Mouse (Mus musculus): ENCODE data around the gene Rpl10a.

The Rpl10a gene

GRCm38 (mm10) chr17:28328366-28328928, at the start of gene Rpl10a:
TSS of gene Rpl10a (plus strand) at chr17:28328471.
- peak; percentile 98 for DNase-seq

GRCm38 (mm10) chr17:28279236-28279635, 49.0 kb upstream of the Rpl10a start:
- DNase-seq: no peak

GRCm38 (mm10) chr17:28279780-28280422, 48.4 kb upstream of the Rpl10a start:
- DNase-seq: no peak

- DNase-seq: no peak
Measured at GRCm38 (mm10) chr17:28280423-28280800, 47.9 kb upstream of the Rpl10a start.

DNA sequence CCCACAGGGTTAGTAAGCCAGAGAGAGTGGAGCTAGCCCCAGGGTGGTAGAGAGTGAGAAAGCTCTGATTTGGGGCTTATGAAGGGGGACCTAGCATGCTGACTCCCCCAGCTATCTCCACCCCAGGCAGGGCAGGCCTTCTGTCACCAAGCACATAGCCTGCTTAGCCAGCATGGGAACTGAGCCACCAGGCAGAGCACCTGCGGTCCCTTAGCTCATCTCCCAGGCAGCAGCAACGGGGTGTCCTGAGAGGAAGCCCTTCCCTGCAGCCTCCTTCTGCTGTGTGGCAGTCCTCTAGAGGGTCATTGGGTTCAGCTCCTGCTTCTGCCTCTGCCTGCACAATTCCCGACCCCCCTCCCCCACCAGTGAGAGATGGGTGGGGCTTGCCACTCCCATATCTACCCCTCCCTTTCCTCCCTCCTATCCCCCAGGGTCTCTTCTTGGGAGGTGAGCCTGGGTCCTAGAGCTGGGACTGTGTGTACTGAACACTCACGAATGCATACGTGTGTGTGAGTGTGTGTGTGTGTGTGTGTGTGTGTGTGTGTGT, 47.4 kb upstream of the Rpl10a start:
- no peak for DNase-seq

GRCm38 (mm10) chr17:28281866-28282441, 46.3 kb upstream of the Rpl10a start:
- no peak for DNase-seq

DNA sequence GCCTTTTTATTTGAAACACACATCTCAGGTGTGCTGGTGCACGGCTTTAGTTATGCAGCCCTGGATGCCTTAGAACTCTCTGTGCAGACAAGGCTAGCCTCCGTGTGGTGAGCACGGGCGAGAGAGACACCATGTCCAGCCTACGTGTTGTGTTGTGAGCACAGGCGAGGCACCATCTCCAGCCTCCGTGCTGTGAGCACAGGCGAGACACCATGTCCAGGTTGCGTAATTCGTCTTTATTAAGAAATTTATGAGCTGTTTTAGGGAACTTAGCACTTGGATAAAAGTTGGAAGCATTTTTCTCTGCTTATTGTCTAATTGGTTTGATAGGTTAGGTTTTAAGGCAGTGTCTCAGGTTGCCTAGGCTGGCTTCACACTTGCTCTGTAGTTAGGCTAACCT, 45.1 kb upstream of the Rpl10a start:
- no peak for DNase-seq

DNA sequence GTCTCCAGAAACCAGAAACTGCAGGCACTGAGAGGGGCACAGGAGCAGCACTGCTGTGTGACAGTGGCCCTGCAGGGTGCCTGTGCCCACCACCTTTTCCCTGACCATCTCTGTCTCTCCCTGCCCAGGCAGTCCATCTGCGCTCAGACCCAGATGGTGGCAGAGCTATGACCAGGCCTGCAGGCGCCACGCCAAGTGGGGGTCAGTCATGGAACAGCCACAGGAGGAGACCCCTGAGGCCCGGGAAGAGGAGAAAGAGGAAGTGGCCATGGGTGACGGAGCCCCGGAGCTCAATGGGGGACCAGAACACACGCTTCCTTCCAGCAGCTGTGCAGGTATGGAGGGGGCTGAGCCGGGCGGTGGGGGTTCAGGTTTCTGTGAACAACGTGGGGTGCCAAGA, 42.1 kb upstream of the Rpl10a start:
- no peak for DNase-seq

- DNase-seq: no peak
Measured at GRCm38 (mm10) chr17:28286964-28287363, 41.3 kb upstream of the Rpl10a start.

DNA sequence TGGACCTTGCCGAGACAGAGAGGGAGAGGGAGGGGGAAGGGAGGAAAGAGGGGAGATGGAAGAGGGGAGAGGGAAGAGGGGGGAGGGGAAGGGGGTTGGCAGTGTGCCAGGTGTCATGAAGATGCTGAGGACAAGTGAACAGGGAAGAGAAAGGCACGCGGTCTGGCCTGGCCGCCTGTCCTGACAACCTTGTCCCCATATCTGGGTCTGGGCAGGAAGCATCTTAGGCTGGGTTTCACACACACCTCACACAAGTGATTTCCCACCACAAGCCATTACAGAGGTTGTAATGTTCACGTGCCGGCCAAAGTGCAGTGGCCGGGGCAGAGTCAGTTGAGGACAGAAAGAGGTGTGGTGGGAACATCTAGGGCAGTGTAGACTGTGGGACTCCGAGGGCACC, 40.7 kb upstream of the Rpl10a start:
- no peak for DNase-seq

DNA sequence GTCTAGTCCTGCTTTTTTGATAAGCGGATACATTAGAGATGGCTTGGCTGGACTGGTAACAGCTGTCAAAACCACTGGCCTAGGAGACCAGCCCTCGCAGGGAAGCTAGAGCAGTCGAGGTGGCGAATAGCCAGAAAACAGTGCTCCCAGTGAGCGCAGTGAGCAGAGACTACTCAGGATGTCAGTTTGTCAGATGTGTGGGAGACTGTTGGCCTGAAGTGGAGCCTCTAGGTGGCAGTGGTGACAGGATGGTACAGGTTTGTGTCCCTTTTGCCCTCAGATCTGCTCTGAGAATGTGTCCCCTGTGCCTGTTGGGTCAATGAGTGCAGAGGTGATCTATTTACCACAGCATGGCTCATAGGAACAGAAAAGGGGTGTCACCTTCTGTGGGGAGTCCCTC, 40.3 kb upstream of the Rpl10a start:
- no peak for DNase-seq

GRCm38 (mm10) chr17:28290262-28290661, 38.0 kb upstream of the Rpl10a start:
- no peak for DNase-seq

- no peak for DNase-seq
Measured at GRCm38 (mm10) chr17:28290671-28291070, 37.6 kb upstream of the Rpl10a start.

GRCm38 (mm10) chr17:28291346-28291745, 36.9 kb upstream of the Rpl10a start:
- DNase-seq: no peak

- DNase-seq: no peak
Measured at GRCm38 (mm10) chr17:28293716-28294115, 34.6 kb upstream of the Rpl10a start.

GRCm38 (mm10) chr17:28294449-28295333, 33.6 kb upstream of the Rpl10a start:
- DNase-seq: no peak

- no peak for DNase-seq
Measured at GRCm38 (mm10) chr17:28298888-28299287, 29.4 kb upstream of the Rpl10a start.

DNA sequence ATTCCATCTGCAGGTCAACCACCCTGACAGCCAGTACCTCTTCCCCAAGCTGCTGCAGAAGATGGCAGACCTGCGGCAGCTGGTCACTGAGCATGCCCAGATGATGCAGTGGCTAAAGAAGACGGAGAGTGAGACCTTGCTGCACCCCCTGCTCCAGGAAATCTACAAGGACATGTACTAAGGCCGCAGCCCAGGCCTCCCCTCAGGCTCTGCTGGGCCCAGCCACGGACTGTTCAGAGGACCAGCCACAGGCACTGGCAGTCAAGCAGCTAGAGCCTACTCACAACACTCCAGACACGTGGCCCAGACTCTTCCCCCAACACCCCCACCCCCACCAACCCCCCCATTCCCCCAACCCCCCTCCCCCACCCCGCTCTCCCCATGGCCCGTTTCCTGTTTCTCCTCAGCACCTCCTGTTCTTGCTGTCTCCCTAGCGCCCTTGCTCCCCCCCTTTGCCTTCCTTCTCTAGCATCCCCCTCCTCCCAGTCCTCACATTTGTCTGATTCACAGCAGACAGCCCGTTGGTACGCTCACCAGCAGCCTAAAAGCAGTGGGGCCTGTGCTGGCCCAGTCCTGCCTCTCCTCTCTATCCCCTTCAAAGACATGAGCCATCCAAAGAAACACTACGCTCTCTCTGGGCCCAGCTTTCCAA, 28.5 kb upstream of the Rpl10a start:
- no peak for DNase-seq

DNA sequence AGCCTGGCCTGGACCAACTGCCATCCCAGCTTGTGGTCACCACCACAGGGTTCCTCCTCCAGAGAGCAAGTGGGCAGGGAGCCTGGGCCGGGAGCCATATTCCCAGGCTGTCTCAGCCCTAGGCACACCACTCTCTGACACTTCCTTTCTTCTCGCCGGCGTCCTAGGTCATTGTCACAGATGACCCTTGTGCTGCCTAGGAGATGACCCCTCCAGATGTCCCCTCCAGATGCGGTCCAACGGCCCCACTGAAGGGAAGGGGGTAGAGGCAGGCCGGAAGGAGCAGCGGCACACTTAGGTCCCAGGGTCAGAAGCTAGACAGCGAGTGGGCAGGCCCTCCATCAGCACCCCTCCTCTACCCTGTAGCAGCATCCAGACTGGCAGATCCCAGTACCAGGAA, 27.9 kb upstream of the Rpl10a start:
- no peak for DNase-seq

GRCm38 (mm10) chr17:28300850-28301249, 27.4 kb upstream of the Rpl10a start:
- no peak for DNase-seq

DNA sequence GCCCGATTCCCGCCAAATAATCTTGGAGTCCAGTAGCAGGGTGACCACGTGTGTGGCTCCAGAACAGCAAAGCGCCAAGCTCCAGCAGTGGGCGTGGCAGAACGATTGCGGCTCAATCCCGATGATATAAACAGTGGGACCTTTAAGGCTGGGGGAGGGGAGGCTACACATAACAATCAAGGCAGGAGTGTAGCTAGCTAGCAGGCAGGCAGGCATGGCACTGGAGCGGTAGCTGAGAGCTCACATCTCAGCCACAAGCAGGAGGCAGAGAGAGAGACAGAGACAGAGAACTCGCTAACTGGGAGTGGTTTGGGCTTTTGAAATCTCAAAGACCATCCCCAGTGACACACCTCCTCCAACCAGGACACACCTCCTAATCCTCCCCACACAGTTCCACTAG, 23.1 kb upstream of the Rpl10a start:
- DNase-seq: no peak

DNA sequence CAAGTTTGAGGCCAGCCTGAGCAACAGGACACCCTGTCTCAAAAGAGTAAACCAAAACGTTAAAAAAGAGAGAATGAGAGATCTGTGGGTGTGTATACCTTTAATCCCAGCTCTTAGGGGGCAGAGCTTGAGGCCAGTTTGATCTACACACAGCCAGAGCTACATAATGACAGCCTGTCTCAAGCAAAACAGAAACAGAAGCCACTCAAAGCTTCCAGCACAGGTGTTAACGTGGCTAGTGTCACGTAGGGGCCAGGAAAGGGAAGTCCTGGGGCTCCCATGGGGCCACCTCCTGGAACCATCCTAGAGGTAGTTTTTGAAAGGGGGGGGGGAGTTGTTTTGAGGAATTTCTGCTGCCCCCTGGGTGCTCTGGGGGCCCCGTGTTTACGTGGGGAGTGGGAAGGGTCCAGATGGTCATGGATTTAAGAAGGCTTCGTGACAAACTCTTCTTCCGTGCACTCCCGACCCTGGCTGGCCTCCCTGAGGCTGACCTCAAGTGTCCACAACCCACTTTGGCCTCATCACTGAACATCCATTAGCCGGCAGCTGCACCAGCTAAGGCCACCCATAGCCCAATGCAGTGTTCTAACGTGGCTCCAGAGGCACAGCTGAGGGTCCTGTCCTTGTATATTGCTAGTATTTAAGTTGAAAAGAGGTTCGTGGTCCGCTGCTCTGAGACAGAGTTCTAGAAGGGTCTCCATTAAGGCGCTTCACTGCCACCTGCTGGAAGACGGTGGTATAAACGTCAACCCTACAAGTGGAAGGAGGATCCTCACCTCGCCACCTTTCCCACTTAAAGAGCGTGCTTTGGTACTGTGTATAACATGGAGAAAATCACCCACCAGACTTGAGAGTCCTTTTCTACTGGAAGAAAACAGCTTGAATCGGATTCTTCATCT, 19.7 kb upstream of the Rpl10a start:
- DNase-seq: peak; percentile 91
